Mouse (Mus musculus) gastrocnemius, postnatal 10 days (tissue): ENCODE data around the gene Polr2i. TPM values are rescaled to one million over a fixed set of nuclear protein-coding genes. Genes with fewer than 3 reads are reported as not detected.
"Not testable (repeated sequence)": the region's sequence is repeated elsewhere in the genome, so short reads cannot be mapped to it uniquely, and the experiment has no call there.

ENCODE experiments used
- DNase-seq: peaks from one replicate; pipeline ENCODE4 v3.0.0; 2021; ENCODE audit warnings: mixed read lengths
- total RNA-seq, 2 experiments: library from RNA; stranded (reverse); gene quantifications; 2 replicates each; pipeline ENCODE4 v1.2.3; 2021

The Polr2i gene
- total RNA-seq, 2 experiments from 2014 or later = 71.9 to 80.7 TPM

- no peak for DNase-seq
These were observed 27.4 kb upstream of the Polr2i start for GRCm38 (mm10) chr7:30204380-30204779.

- DNase-seq = peak; percentile 69
These were observed 26.4 kb upstream of the Polr2i start for GRCm38 (mm10) chr7:30205383-30205782.

GRCm38 (mm10) chr7:30206364-30206763, 25.4 kb upstream of the Polr2i start:
- DNase-seq = not testable (repeated sequence)

- DNase-seq = no peak
These were observed 20.7 kb upstream of the Polr2i start for GRCm38 (mm10) chr7:30211025-30211424.

- DNase-seq = no peak
These were observed 17.9 kb upstream of the Polr2i start for GRCm38 (mm10) chr7:30213881-30214280.

GRCm38 (mm10) chr7:30215875-30216274, 15.9 kb upstream of the Polr2i start:
- no peak for DNase-seq

- peak; percentile 87 for DNase-seq
These were observed 15.0 kb upstream of the Polr2i start for GRCm38 (mm10) chr7:30216723-30217151.

- no peak for DNase-seq
These were observed 14.5 kb upstream of the Polr2i start for GRCm38 (mm10) chr7:30217277-30217676.

GRCm38 (mm10) chr7:30219293-30220007, 12.3 kb upstream of the Polr2i start:
- DNase-seq = peak; percentile 41

GRCm38 (mm10) chr7:30220008-30220356, 11.8 kb upstream of the Polr2i start:
- DNase-seq = no peak

GRCm38 (mm10) chr7:30221433-30221832, 10.3 kb upstream of the Polr2i start:
- no peak for DNase-seq

- no peak for DNase-seq
These were observed 9.5 kb upstream of the Polr2i start for GRCm38 (mm10) chr7:30222205-30222604.

- no peak for DNase-seq
These were observed 7.5 kb upstream of the Polr2i start for GRCm38 (mm10) chr7:30224206-30224605.

- DNase-seq = peak; percentile 30
These were observed 450 bp upstream of the Polr2i start for GRCm38 (mm10) chr7:30231328-30231668.

GRCm38 (mm10) chr7:30232631-30233148, 942 bp downstream of the Polr2i start:
- DNase-seq = peak; percentile 61

- peak; percentile 39 for DNase-seq
These were observed 1.6 kb downstream of the Polr2i start for GRCm38 (mm10) chr7:30233387-30233786.

GRCm38 (mm10) chr7:30234276-30234858, 2.6 kb downstream of the Polr2i start:
- no peak for DNase-seq

- no peak for DNase-seq
These were observed 3.3 kb downstream of the Polr2i start for GRCm38 (mm10) chr7:30235091-30235490.

GRCm38 (mm10) chr7:30235625-30236024, 3.9 kb downstream of the Polr2i start, which contains the start of gene Ovol3:
Gene Ovol3, minus strand, starts transcription at chr7:30235725.
- DNase-seq = no peak

- not testable (repeated sequence) for DNase-seq
These were observed 5.6 kb downstream of the Polr2i start for GRCm38 (mm10) chr7:30237374-30237773.

GRCm38 (mm10) chr7:30251956-30252954, 20.5 kb downstream of the Polr2i start:
- no peak for DNase-seq

- DNase-seq = no peak
These were observed 33.3 kb downstream of the Polr2i start for GRCm38 (mm10) chr7:30265041-30265440.

- no peak for DNase-seq
These were observed 33.8 kb downstream of the Polr2i start for GRCm38 (mm10) chr7:30265531-30265930.
